Mouse (Mus musculus) liver, embryonic 13.5 days (tissue): ENCODE results near the gene Ptk7. TPM values are rescaled to one million over a fixed set of nuclear protein-coding genes. Genes with fewer than 3 reads are reported as not detected.

Source experiments
- microRNA-seq: library from miRNA; unstranded; fragments of <30 nt; microRNA quantifications from one replicate; pipeline ENCODE4, GENCODE M21; 2016
- polyA plus RNA-seq: library from polyadenylated mRNA; unstranded; fragments of >200 nt; fragmentation: Nextera tagmentation; extraction: Ambion mirVana; gene quantifications from 2 replicates; pipeline ENCODE4 v1.2.1, GENCODE M21; 2015

Ptk7 gene
- polyA plus RNA-seq, 1 experiment from 2014 or later = 8.0 TPM

Small RNA genes lying within 50 kb of the gene (microRNA-seq; reads per million reads assigned to microRNA genes)
- 2.1 reads per million for gene Mir6976

Other genes starting within 250 kb of the Ptk7 start
- gene Zfp318, start 245.8 kb downstream of the Ptk7 start, polyA plus RNA-seq = 1.2 and 1.4 TPM in 2 replicates
- not detected in 2 replicates for gene Crip3, start 200.6 kb downstream of the Ptk7 start, polyA plus RNA-seq
- gene Slc22a7, start 191.0 kb downstream of the Ptk7 start, polyA plus RNA-seq = not detected in 2 replicates
- gene Ttbk1, start 141.8 kb downstream of the Ptk7 start, polyA plus RNA-seq = 0.02 TPM in 2 replicates
- gene Dnph1, start 132.8 kb downstream of the Ptk7 start, polyA plus RNA-seq = 34.6 and 35.1 TPM in 2 replicates
- gene Cul9, start 83.1 kb downstream of the Ptk7 start, polyA plus RNA-seq = 0.44 and 0.84 TPM in 2 replicates
- 2.9 and 3.2 TPM in 2 replicates for gene Srf, start 73.3 kb downstream of the Ptk7 start, polyA plus RNA-seq
- 5.8 TPM in 2 replicates for gene Klc4, start 16.5 kb upstream of the Ptk7 start, polyA plus RNA-seq
- 91.5 and 97.5 TPM in 2 replicates for gene Mrpl2, start 16.7 kb upstream of the Ptk7 start, polyA plus RNA-seq
- 10.9 and 12.4 TPM in 2 replicates for gene Cul7, start 20.8 kb upstream of the Ptk7 start, polyA plus RNA-seq
- 31.7 and 31.9 TPM in 2 replicates for gene Rrp36, start 44.8 kb upstream of the Ptk7 start, polyA plus RNA-seq
- gene Mea1, start 49.3 kb upstream of the Ptk7 start, polyA plus RNA-seq = 65.2 and 67.8 TPM in 2 replicates
- gene Klhdc3, start 51.4 kb upstream of the Ptk7 start, polyA plus RNA-seq = 73.1 and 75.6 TPM in 2 replicates
- 31.2 and 36.0 TPM in 2 replicates for gene Ppp2r5d, start 75.6 kb upstream of the Ptk7 start, polyA plus RNA-seq
- gene Pex6, start 82.0 kb upstream of the Ptk7 start, polyA plus RNA-seq = 8.5 and 9.4 TPM in 2 replicates
- 11.0 and 11.7 TPM in 2 replicates for gene Gnmt, start 99.7 kb upstream of the Ptk7 start, polyA plus RNA-seq
- gene Cnpy3, start 122.7 kb upstream of the Ptk7 start, polyA plus RNA-seq = 30.2 and 30.9 TPM in 2 replicates
- gene Ptcra, start 134.2 kb upstream of the Ptk7 start, polyA plus RNA-seq = 0.30 and 0.32 TPM in 2 replicates
- 44.5 and 51.4 TPM in 2 replicates for gene 2310039H08Rik, start 143.1 kb upstream of the Ptk7 start, polyA plus RNA-seq
- 108 and 131 TPM in 2 replicates for gene Rpl7l1, start 153.2 kb upstream of the Ptk7 start, polyA plus RNA-seq
- gene Bicral, start 229.0 kb upstream of the Ptk7 start, polyA plus RNA-seq = 2.6 and 3.6 TPM in 2 replicates